Mouse (Mus musculus): ENCODE data around the gene Klhdc1. TPM values are rescaled to one million over a fixed set of nuclear protein-coding genes. Genes with fewer than 3 reads are reported as not detected.

The Klhdc1 gene
- total and polyA plus RNA-seq, 3 experiments: 0.23 to 1.1 TPM; not detected in 1

DNA sequence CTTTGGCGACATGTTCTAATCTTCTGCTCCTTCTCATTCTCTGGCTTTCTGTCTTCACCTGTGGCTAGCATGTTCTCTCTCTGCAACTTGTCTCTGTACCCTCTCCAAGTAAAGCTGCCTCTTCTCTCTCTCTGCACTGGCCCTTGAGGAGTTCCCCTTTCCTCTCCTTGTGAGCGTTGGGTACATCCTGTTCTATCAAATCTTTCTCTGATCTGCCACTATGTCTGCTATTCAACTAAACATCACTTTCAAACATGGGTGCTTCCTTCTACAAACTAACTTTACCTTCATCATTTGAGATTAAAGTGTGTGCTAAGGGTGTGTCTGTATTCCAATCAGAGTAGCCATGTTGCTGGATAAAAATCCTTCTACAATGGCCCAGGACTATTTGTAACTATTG, 54.0 kb downstream of the Klhdc1 start:
- H3K27ac ChIP-seq (ENCODE audit: control insufficient read depth, low read depth, low read length): no peak overlapping the region
- no peak for TF ChIP-seq UBTF (IDR thresholded peaks at IDR 0.05; ENCODE audit: borderline replicate concordance, insufficient read depth, low read depth, low read length)
- TF ChIP-seq GATA1 (IDR thresholded peaks at IDR 0.05; ENCODE audit: low read depth, low read length): no peak
- TF ChIP-seq SMC3 (IDR thresholded peaks at IDR 0.05; ENCODE audit: low read depth, low read length): 0 out of 2 replicates have a peak, but pooled peaks have one; percentile 6
- TF ChIP-seq TBP (IDR thresholded peaks at IDR 0.05; ENCODE audit: low read depth, low read length): 0 out of 2 replicates have a peak, but pooled peaks have one; percentile 21
- TF ChIP-seq RCOR1 (IDR thresholded peaks at IDR 0.05; ENCODE audit: low read depth, low read length): no peak
- H3K4me1 ChIP-seq (ENCODE audit: control insufficient read depth in 1 of 2, insufficient read depth in 2 of 2, low read length in 2 of 2): peaks cover 8 to 23% of the 10 kb centered on the region in 2 experiments
- no peaks in the 10 kb centered on the region for H3K9me3 ChIP-seq (replicated peaks; ENCODE audit: insufficient read depth, low read length)
- H3K4me3 ChIP-seq (ENCODE audit: control insufficient read depth in 1 of 2, insufficient read depth in 1 of 2, low read depth in 2 of 2, low read length in 2 of 2): no peak overlapping the region
- no peak overlapping the region for H3K9ac ChIP-seq (ENCODE audit: control insufficient read depth, low read depth, low read length, poor library complexity, severe bottlenecking)
- DNase-seq (ENCODE audit: low read depth, low spot score): peak; percentile 61
- no peaks in the 10 kb centered on the region for H3K27me3 ChIP-seq (ENCODE audit: control insufficient read depth in 1 of 2, insufficient read depth in 2 of 2, low read length in 2 of 2)
- peaks cover 18% of the 10 kb centered on the region for H3K79me2 ChIP-seq (ENCODE audit: control insufficient read depth, insufficient read depth, low read length, poor library complexity)
- H3K36me3 ChIP-seq (ENCODE audit: control insufficient read depth in 1 of 2, insufficient read depth in 2 of 2, low read length in 2 of 2): peaks cover 0 to 15% of the 10 kb centered on the region in 2 experiments; a peak in 2 of 4 replicates

DNA sequence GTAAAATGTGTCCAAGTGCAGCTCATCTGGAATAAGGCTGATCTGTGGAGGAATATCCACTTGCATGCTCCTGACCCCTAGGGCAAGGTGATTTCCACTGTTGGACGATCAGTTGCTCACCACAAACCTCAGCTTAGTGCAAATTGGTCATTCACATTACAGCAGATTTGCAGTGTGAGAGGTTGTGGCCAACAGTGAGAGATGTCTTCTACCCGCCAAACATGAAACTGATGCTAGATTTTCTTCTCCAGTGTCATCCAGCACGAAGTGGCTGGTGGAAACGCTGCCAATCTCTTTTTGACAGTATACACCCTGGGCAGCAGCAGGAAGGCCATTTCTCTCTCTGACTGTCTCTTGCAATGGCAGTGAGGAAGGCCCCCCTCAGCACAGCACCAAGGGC, 54.7 kb downstream of the Klhdc1 start:
- peaks cover 8 to 23% of the 10 kb centered on the region in 2 experiments; a peak in 3 of 4 replicates for H3K4me1 ChIP-seq (ENCODE audit: control insufficient read depth in 1 of 2, insufficient read depth in 2 of 2, low read length in 2 of 2)
- H3K9me3 ChIP-seq (replicated peaks; ENCODE audit: insufficient read depth, low read length): no peaks in the 10 kb centered on the region
- H3K9ac ChIP-seq (ENCODE audit: control insufficient read depth, low read depth, low read length, poor library complexity, severe bottlenecking): peak overlapping the region; percentile 88; the same call in 1 of the 2 replicates
- no peak overlapping the region for H3K27ac ChIP-seq (ENCODE audit: control insufficient read depth, low read depth, low read length)
- TF ChIP-seq TBP (IDR thresholded peaks at IDR 0.05; ENCODE audit: low read depth, low read length) (no peak), USF2 (IDR thresholded peaks at IDR 0.05; ENCODE audit: borderline replicate concordance in 1 of 2, insufficient read depth in 1 of 2, low read depth in 1 of 2, low read length in 2 of 2) (no peak), E2F4 (IDR thresholded peaks at IDR 0.05; ENCODE audit: borderline replicate concordance, low read depth, low read length) (no peak), TAL1 (IDR thresholded peaks at IDR 0.05; ENCODE audit: low read length) (no peak), GABPA (IDR thresholded peaks at IDR 0.05; ENCODE audit: low read depth, low read length) (no peak), ZMIZ1 (IDR thresholded peaks at IDR 0.05; ENCODE audit: low read depth, low read length) (no peak), POLR2A (IDR thresholded peaks at IDR 0.05; ENCODE audit: control insufficient read depth in 1 of 2, insufficient read depth in 1 of 2, low read depth in 1 of 2, low read length in 2 of 2, poor library complexity in 1 of 2) (no peak), KAT2A (conservative IDR thresholded peaks at IDR 0.05; ENCODE audit: low read depth, low read length) (no peak), NELFE (IDR thresholded peaks at IDR 0.05; ENCODE audit: low read depth, low read length) (no peak), GATA1 (IDR thresholded peaks at IDR 0.05; ENCODE audit: low read depth, low read length) (no peak), RCOR1 (IDR thresholded peaks at IDR 0.05; ENCODE audit: low read depth, low read length) (no peak), TCF12 (IDR thresholded peaks at IDR 0.05; ENCODE audit: low read depth, low read length) (no peak), MEF2A (IDR thresholded peaks at IDR 0.05; ENCODE audit: extremely low read depth, insufficient replicate concordance, low read depth, low read length, poor library complexity, severe bottlenecking) (no peak), RAD21 (IDR thresholded peaks at IDR 0.05; ENCODE audit: low read depth, low read length) (no peak), USF1 (IDR thresholded peaks at IDR 0.05; ENCODE audit: low read depth, low read length) (no peak), SMC3 (IDR thresholded peaks at IDR 0.05; ENCODE audit: low read depth, low read length) (no peak), MAZ (IDR thresholded peaks at IDR 0.05; ENCODE audit: low read depth, low read length) (no peak)
- no peaks in the 10 kb centered on the region for H3K27me3 ChIP-seq (ENCODE audit: control insufficient read depth in 1 of 2, insufficient read depth in 2 of 2, low read length in 2 of 2)
- H3K79me2 ChIP-seq (ENCODE audit: control insufficient read depth, insufficient read depth, low read length, poor library complexity): peaks cover 18% of the 10 kb centered on the region
- DNase-seq (ENCODE audit: low read depth, low spot score): no peak
- H3K36me3 ChIP-seq (ENCODE audit: control insufficient read depth in 1 of 2, insufficient read depth in 2 of 2, low read length in 2 of 2): peaks cover 0 to 15% of the 10 kb centered on the region in 2 experiments; a peak in 2 of 4 replicates
- peak overlapping the region in 1 of 2 experiments; percentile 79; a peak in 2 of 4 replicates for H3K4me3 ChIP-seq (ENCODE audit: control insufficient read depth in 1 of 2, insufficient read depth in 1 of 2, low read depth in 2 of 2, low read length in 2 of 2)

Data from MEL (cell line).